Mouse (Mus musculus): ENCODE results near the gene Tle3. TPM values are rescaled to one million over a fixed set of nuclear protein-coding genes. Genes with fewer than 3 reads are reported as not detected.

Tle3 gene
- polyA plus RNA-seq, 1 experiment from 2014 or later: 3.2 TPM

DNA sequence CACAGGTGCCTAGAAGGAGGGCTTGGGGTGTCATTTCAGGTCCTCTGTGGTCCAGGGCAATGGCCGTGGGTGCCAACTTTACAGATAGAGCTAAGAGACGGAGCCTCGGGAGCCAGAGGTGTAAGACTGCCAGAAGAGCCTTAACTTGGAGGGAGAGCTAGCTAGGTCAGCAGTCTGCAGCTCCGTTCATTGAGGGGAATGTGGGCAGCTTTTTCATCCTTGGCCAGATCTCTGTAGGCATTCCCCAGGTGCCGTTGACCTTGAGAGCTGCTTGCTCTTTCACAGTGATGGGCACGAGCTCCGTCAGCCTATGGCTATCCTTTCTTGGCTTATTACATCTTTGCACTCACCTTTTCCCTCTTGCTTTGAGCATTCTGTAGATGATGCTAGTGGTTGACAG is 28.0 kb downstream of the Tle3 start:
- TF ChIP-seq EP300 (IDR thresholded peaks at IDR 0.05; ENCODE audit: low read depth): no peak
- no peak for TF ChIP-seq CTCF (IDR thresholded peaks at IDR 0.05; ENCODE audit: low read depth)
- no peaks in the 10 kb centered on the region for H3K9me3 ChIP-seq (ENCODE audit: low read length)
- ATAC-seq: no peak
- H3K9ac ChIP-seq (replicated peaks): no peak overlapping the region
- no peak for DNase-seq
- no peak overlapping the region for H3K27ac ChIP-seq (ENCODE audit: low read depth)
- no peak overlapping the region for H3K4me2 ChIP-seq (ENCODE audit: low read depth, low read length)
- H3K4me3 ChIP-seq (ENCODE audit: low read depth, low read length): no peak overlapping the region
- WGBS (ENCODE audit: insufficient replicate concordance): 89% methylated on average over 7 of the region's 7 CpGs
- H3K27me3 ChIP-seq (ENCODE audit: insufficient read depth, low read length): no peaks in the 10 kb centered on the region
- no peaks in the 10 kb centered on the region for H3K4me1 ChIP-seq (ENCODE audit: insufficient read depth)
- H3K36me3 ChIP-seq (replicated peaks; ENCODE audit: insufficient read depth, low read length): peaks cover 42% of the 10 kb centered on the region

- Histone ChIP-seq H3K27me3 (ENCODE audit: insufficient read depth, low read length) (no peaks in the 10 kb centered on the region), H3K9me3 (ENCODE audit: low read length) (no peaks in the 10 kb centered on the region), H3K9ac (replicated peaks) (no peak overlapping the region), H3K36me3 (replicated peaks; ENCODE audit: insufficient read depth, low read length) (peaks cover 43% of the 10 kb centered on the region), H3K4me2 (ENCODE audit: low read depth, low read length) (no peak overlapping the region), H3K4me3 (ENCODE audit: low read depth, low read length) (no peak overlapping the region), H3K27ac (ENCODE audit: low read depth) (no peak overlapping the region), H3K4me1 (ENCODE audit: insufficient read depth) (no peaks in the 10 kb centered on the region)
- no peak for TF ChIP-seq CTCF (IDR thresholded peaks at IDR 0.05; ENCODE audit: low read depth)
- TF ChIP-seq EP300 (IDR thresholded peaks at IDR 0.05; ENCODE audit: low read depth): no peak
- 65% methylated on average over 9 of the region's 9 CpGs for WGBS (ENCODE audit: insufficient replicate concordance)
- DNase-seq (no peak), ATAC-seq (no peak)
These were observed 29.5 kb downstream of the Tle3 start for GRCm38 (mm10) chr9:61401664-61402063.

GRCm38 (mm10) chr9:61402268-61402667 is 30.1 kb downstream of the Tle3 start:
- WGBS (ENCODE audit: insufficient replicate concordance): 84% methylated on average over 4 of the region's 4 CpGs
- Histone ChIP-seq H3K36me3 (replicated peaks; ENCODE audit: insufficient read depth, low read length) (peaks cover 45% of the 10 kb centered on the region), H3K27ac (ENCODE audit: low read depth) (no peak overlapping the region), H3K4me2 (ENCODE audit: low read depth, low read length) (no peak overlapping the region), H3K4me1 (ENCODE audit: insufficient read depth) (no peaks in the 10 kb centered on the region), H3K9ac (replicated peaks) (no peak overlapping the region), H3K9me3 (ENCODE audit: low read length) (no peaks in the 10 kb centered on the region), H3K4me3 (ENCODE audit: low read depth, low read length) (no peak overlapping the region), H3K27me3 (ENCODE audit: insufficient read depth, low read length) (no peaks in the 10 kb centered on the region)
- DNase-seq (no peak), ATAC-seq (no peak)
- no peak for TF ChIP-seq EP300 (IDR thresholded peaks at IDR 0.05; ENCODE audit: low read depth)
- no peak for TF ChIP-seq CTCF (IDR thresholded peaks at IDR 0.05; ENCODE audit: low read depth)

DNA sequence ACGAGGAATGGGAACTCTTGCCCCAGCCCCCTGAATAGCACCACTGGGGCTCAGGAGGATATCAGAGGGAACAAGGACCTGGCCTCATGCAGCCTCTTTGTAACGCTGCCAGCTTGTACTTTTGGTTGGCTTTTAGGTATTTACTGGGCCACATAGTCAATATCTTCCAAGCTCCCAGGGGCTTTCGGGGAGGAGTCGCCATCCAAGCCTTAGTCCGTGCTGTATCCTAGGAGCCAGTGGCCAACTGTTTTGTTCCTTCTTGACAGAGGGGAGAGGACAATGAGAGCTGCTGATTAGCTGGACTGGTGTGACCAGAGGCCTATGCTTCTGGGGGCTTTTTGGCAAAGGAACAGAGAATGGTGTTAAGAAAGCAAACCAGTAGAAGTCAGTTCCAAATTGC is 30.6 kb downstream of the Tle3 start:
- Histone ChIP-seq H3K4me2 (ENCODE audit: low read depth, low read length) (no peak overlapping the region), H3K27ac (ENCODE audit: low read depth) (no peak overlapping the region), H3K36me3 (replicated peaks; ENCODE audit: insufficient read depth, low read length) (peaks cover 49% of the 10 kb centered on the region), H3K4me1 (ENCODE audit: insufficient read depth) (no peaks in the 10 kb centered on the region), H3K27me3 (ENCODE audit: insufficient read depth, low read length) (no peaks in the 10 kb centered on the region), H3K9me3 (ENCODE audit: low read length) (no peaks in the 10 kb centered on the region), H3K9ac (replicated peaks) (no peak overlapping the region), H3K4me3 (ENCODE audit: low read depth, low read length) (no peak overlapping the region)
- 86% methylated on average over 5 of the region's 5 CpGs for WGBS (ENCODE audit: insufficient replicate concordance)
- DNase-seq (no peak), ATAC-seq (no peak)
- no peak for TF ChIP-seq CTCF (IDR thresholded peaks at IDR 0.05; ENCODE audit: low read depth)

- Histone ChIP-seq H3K27me3 (ENCODE audit: insufficient read depth, low read length) (no peaks in the 10 kb centered on the region), H3K4me1 (ENCODE audit: insufficient read depth) (no peaks in the 10 kb centered on the region), H3K36me3 (replicated peaks; ENCODE audit: insufficient read depth, low read length) (peaks cover 60% of the 10 kb centered on the region), H3K4me2 (ENCODE audit: low read depth, low read length) (no peak overlapping the region), H3K9me3 (ENCODE audit: low read length) (no peaks in the 10 kb centered on the region), H3K27ac (ENCODE audit: low read depth) (no peak overlapping the region), H3K4me3 (ENCODE audit: low read depth, low read length) (no peak overlapping the region), H3K9ac (replicated peaks) (no peak overlapping the region)
- no peak for TF ChIP-seq CTCF (IDR thresholded peaks at IDR 0.05; ENCODE audit: low read depth)
- TF ChIP-seq EP300 (IDR thresholded peaks at IDR 0.05; ENCODE audit: low read depth): no peak
- no peak for ATAC-seq
- no peak for DNase-seq
- WGBS (ENCODE audit: insufficient replicate concordance): 87% methylated on average over 16 of the region's 16 CpGs
These were observed 31.9 kb downstream of the Tle3 start for GRCm38 (mm10) chr9:61403866-61404614.

DNA sequence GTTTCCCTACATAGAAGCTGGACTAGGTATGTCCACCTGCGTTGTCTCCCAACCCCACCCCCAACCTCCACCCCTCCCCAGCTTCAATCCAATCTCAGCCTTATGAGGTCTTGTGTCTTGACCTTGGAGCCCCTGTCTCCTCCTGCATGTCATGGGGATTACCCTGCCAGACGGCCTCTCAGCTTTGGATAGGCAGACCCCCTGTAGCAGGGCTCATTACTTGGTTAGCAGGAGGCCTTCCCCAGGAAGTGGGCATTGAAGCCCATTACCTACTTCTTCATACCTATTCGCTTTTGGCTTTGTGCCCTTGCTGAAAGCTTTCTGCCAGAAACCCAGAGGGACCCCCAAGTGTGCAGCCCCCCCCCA is 32.4 kb downstream of the Tle3 start:
- WGBS (ENCODE audit: insufficient replicate concordance): 86% methylated on average over 3 of the region's 3 CpGs
- ATAC-seq (no peak), DNase-seq (no peak)
- no peak overlapping the region for H3K27ac ChIP-seq (ENCODE audit: low read depth)
- no peaks in the 10 kb centered on the region for H3K27me3 ChIP-seq (ENCODE audit: insufficient read depth, low read length)
- H3K36me3 ChIP-seq (replicated peaks; ENCODE audit: insufficient read depth, low read length): peaks cover 60% of the 10 kb centered on the region
- TF ChIP-seq EP300 (IDR thresholded peaks at IDR 0.05; ENCODE audit: low read depth) (no peak), CTCF (IDR thresholded peaks at IDR 0.05; ENCODE audit: low read depth) (no peak)
- H3K9ac ChIP-seq (replicated peaks): no peak overlapping the region
- no peaks in the 10 kb centered on the region for H3K4me1 ChIP-seq (ENCODE audit: insufficient read depth)
- H3K9me3 ChIP-seq (ENCODE audit: low read length): no peaks in the 10 kb centered on the region
- no peak overlapping the region for H3K4me2 ChIP-seq (ENCODE audit: low read depth, low read length)
- H3K4me3 ChIP-seq (ENCODE audit: low read depth, low read length): no peak overlapping the region

Measured in liver, postnatal 0 days (tissue).